Mouse (Mus musculus) cerebellum, postnatal 10 days (tissue): ENCODE results near the gene Ankrd28.

Experiments used
- DNase-seq, 2 experiments: peaks; one replicate each; pipeline ENCODE4 v3.0.0; 2021; ENCODE audit warnings: mixed read lengths in 2 of 2

Gene Ankrd28

DNA sequence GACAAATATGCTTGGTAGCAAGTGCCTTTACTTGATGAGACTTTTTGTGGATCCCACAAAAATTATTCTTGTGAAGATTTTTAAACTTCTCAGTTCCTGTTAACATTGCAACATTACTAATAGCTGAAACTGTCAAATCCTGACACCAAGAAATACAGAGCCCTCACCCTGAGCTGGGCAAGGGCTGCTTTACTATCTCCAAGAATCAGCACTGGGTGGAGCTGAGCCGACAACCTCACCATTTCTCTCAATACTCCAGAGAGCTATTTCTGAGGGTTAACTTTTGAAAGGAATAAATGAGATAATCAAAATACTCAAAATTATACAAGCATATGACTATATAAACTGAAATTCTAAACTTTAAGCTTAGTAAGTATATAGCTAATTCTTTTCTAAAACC, 121.1 kb downstream of the Ankrd28 start:
- no peak for DNase-seq

- DNase-seq, result no peak
Observed at GRCm38 (mm10) chr14:31700376-31700775, 130.1 kb downstream of the Ankrd28 start.

- no peak for DNase-seq
Observed at GRCm38 (mm10) chr14:31697755-31698154, 132.7 kb downstream of the Ankrd28 start.

GRCm38 (mm10) chr14:31697346-31697745, 133.1 kb downstream of the Ankrd28 start:
- peak; percentile 35 to 48 for DNase-seq

DNA sequence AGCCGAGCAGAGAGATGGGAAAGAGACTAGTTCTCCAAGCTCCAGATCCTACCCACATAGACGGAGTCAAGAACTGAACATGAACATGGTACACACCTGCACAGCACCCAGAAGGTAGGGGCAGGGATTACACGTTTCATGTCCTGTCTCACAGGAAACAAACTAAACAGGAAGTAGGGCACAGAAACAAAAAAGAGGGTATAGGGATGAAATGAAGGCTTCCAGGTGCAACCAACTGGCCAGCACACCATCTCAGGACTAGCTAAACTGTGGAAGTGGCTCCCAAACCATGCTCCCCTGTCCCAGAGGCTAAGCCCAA, 133.5 kb downstream of the Ankrd28 start:
- DNase-seq, result no peak

DNA sequence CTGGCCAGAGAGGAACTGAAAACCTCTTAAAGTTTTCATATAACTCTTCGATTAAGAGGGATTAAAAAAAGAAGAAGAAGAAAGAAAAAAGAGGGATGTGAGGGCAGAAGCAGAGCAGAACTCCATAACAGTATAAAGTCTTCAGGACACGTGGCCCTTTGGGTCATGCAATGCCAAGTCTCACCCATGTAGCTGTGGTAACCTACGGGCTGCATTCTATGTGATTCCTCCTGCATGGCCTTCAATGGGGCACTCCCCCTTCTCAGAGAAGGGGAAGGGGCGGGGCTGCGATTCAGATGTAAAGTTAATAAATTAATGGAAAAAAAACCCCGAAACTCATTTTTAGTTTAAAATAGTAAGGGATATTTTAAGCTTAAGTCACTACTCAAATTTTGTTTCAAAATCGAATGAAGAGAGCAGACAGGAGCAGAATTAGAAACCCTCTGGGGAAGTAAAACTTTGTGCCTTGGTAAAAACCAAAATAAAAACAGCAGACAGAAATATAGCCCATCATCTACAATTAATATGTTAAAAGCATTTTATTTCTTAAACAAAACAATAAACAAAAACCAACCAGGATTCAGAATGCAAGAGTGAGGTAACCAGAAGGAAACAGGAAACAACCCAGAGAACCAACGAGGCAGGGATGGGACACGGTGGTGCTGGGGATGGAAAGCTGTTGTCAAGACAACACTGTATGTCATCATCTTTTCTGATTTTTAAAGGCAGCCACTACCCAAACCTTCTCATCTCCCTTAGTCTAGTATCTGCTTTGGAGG, 134.1 kb downstream of the Ankrd28 start:
- DNase-seq, result no peak

DNA sequence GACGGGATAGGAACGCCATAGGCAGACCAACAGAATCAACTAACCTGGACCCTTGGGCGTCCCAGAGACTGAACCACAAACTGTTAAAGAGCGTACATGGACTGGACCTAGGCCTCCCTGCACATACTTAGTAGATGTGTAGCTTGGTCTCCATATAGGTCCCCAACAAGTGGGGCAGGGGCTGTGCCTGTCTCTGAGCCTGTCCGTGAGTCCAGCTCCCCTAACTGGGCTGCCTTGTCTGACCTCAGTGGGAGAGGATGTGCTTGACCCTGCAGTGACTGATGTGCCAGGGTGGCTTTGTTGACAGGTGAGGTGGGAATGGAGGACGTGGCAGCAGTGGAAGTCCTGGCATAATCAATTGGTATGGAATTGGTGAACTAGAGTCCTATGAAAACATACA, 137.9 kb downstream of the Ankrd28 start:
- no peak for DNase-seq

DNA sequence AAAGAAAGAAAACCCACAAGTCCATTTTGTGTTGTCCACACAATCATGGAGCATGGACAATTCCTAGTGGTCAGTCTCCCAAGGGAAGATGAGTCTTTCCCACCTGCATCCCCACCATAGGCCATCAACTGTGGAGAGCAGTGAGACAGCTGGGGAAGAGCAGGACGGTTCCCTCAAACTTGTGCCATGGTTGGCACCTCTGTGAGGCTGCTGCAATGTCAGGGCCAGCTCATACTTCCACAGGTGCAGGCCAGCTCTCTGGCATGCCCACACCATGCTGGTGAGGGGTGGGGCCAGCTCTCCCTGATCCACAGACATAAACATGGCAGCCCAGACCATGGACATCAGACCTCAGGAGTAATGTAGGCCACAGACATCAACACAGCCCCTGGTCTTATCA, 144.2 kb downstream of the Ankrd28 start:
- no peak for DNase-seq

GRCm38 (mm10) chr14:31685680-31686079, 144.8 kb downstream of the Ankrd28 start:
- DNase-seq, result no peak

- DNase-seq, result no peak
Observed at GRCm38 (mm10) chr14:31684343-31685040, 146.0 kb downstream of the Ankrd28 start.

- DNase-seq, result no peak
Observed at GRCm38 (mm10) chr14:31683610-31684009, 146.8 kb downstream of the Ankrd28 start.

DNA sequence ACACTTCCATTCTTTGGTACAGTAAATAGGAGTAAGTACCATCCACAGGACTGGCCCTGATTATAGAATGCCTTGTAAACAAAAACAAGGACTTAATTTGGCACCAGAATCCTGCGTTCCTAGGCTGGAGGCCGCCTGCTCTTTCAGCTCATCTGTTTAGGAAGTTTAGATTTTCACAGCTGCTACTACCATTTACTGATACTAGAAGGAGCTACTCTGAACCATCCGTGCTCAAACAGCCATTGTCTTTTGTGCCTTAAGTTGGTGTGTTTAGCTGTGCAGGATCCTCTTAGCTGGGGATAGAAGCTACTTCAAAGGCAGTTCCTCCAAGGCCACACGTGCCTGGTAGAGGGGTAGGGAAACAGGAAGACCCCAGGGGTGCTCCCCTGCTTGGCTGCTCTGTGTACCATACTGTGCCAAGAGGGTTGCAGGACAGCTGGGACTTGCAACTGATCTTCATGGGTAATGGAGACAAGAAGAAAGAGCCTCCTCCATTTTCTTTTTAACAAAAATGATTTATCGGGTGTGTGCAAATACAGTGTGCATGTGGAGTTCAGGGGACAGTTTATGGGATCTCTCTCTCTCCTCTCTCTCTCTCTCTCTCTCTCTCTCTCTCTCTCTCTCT, 148.4 kb downstream of the Ankrd28 start:
- no peak for DNase-seq

DNA sequence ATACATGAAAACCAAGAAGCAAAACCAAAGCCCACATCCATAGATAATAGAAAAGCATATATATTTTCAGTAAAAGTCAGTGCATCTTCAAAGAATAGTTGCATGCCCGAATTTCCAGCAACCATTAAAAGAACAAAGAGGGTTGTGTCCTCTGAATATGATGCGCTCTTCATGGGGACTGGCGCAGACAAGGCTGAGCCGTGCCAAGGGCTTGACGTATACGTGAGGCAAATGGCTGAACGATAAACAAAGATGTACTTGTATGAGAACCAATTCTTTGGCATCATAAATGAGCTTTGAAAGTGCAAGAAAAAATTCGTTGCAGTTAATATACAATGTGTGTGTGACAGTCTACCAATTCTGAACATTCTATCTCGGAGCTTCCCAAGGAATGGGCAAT, 149.2 kb downstream of the Ankrd28 start:
- DNase-seq, result no peak

DNA sequence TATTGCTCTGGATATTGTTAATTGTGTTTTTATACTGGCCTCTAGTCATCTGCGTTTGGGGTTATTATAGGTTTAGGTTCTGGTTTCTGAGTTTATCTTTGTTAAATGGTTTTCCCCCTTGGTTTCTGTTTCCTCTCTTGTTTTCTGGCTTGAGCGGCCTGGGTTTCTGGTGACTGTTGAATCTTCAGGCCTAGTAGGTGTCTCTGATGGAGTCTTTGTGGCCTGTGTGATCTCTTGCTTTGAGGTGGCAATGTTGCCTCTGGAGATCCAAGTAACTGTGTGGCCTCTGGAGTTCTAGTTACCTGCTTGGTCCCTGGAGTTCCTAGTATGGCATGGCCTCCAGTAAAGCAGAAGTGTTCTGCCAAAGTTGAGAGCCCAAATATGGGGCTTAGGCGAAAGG, 149.8 kb downstream of the Ankrd28 start:
- no peak for DNase-seq

- DNase-seq, result no peak
Observed at GRCm38 (mm10) chr14:31671635-31672320, 158.7 kb downstream of the Ankrd28 start.

DNA sequence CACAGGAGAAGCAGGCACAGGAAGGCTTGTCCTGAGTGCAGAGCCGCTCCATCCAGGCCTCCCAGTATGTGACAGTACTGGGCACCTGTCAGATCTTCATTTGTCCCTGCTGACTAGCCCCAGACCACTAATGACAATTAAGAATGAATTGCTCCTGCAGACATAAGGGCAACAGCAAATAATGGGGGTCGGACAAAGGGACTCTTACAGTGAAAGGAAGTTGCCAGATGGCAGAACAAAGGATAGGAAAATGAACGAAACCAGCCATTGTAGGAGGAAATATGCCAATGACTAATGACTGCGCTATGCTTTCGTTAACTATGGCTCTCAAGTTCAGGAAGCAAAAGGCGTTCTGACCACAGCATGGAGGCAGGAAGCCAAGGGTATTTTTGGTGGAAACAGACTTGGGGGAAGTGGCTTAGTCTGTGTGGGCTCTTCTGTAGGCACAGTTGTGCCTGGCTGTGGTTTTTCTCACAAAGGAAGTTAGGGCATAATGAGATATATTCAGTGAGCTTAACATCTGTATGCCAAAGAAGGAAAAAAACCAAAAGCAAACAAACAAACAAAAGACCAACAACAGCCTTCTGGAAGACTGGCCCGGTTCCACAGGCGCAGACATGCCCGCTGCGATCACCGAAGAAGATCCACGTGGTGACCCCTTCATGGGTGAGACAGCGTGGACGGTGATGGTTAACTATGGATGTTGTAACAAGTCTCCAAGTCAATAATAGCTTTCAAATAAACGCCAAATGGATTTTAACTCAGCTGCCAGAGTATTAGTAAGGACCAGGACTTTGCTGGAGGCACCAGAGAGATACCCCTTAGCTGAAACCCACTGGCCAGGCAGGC, 160.6 kb downstream of the Ankrd28 start:
- peak; percentile 38 to 54 for DNase-seq

DNA sequence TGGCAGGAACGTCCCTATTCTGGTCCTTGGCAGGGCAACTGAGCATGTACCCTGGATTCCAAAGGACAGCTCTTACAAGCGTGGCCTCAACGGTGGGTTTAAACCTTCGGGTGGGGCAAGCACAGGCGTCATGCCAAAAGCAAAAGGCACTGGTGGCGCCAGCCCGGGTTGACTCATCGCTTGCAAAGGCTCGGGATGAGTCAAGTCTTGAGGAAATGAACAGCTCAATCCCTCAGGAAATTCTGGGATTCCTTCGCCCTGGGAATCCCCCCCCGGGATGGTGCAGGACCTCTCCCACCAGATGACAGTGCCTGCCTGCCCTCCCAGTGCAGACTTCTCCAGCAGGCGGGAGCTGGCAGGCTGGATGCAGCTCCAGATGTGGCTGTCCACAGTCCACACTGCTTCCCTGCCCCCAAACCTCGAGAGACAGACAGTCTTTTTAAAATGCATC, 161.3 kb downstream of the Ankrd28 start:
- peak; percentile 61 to 71 for DNase-seq

GRCm38 (mm10) chr14:31668326-31668725, 162.1 kb downstream of the Ankrd28 start:
- DNase-seq, result no peak

- no peak for DNase-seq
Observed at GRCm38 (mm10) chr14:31667741-31668140, 162.7 kb downstream of the Ankrd28 start.

DNA sequence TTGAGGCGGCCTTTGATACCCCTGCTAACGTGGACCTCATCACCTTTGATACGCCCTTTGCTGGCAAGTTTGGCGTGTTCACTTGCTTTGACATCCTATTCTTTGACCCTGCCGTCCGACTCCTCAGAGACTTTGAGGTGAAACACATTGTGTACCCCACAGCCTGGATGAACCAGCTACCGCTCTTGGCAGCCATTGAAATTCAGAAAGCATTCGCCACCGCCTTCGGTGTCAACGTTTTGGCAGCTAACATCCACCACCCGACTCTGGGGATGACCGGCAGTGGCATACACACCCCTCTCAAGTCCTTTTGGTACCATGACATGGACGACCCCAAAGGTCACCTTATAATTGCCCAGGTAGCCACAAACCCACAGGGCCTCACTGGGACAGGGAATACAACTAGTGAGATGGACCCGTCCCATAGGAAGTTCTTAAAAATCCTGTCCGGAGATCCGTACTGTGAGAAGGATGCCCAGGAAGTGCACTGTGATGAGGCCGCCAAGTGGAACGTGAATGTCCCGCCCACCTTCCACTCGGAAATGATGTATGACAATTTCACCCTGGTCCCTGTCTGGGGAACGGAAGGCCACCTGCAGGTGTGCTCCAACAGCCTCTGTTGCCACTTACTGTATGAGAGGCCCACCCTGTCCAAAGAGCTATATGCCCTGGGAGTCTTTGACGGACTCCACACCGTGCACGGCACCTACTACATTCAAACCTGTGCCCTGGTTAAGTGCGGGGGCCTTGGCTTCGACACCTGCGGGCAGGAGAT, 163.3 kb downstream of the Ankrd28 start:
- DNase-seq, result no peak

GRCm38 (mm10) chr14:31665566-31665940, 164.9 kb downstream of the Ankrd28 start:
- DNase-seq, result no peak
